Comparison of ENCODE assay signal across 26 mouse cellular contexts in the genomic region with DNA sequence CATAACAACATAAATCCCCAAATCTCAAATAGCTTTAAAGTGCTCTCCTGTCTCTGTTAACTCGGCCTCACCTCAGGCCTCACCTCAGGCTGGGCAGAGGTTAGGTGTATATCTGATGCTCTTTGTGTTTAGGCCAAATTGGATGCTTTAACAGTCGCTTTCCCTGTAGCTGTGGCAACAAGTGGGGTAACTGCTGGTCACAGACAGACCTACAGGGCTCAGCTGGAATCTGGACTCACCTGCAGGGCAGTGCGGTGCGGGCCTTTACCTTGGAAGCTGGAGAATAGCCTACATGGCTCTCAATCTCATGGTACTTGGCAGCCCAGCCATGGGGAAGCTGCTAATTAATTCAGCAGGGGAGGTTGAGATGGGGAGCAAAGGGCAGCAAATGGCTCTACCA. TPM values are rescaled to one million over a fixed set of nuclear protein-coding genes. Genes with fewer than 3 reads are reported as not detected.
"Had no signal": no experiment of that assay in that cellular context is flagged by ENCODE, and none has a peak within 500 bp of the region (broad histone marks: within the 10 kb centered on the region; RNA-seq: fewer than 3 reads in every experiment).

No protein-coding gene starts in this region.

- H3K36me3 ChIP-seq: heart, embryonic 15.5 days; hindbrain, embryonic 10.5 days; hindbrain, embryonic 12.5 days; liver, embryonic 13.5 days; liver, embryonic 15.5 days had no signal

- DNase-seq: gastrocnemius, adult 2 months; gastrocnemius, postnatal 10 days; gastrocnemius, postnatal 25 days; heart, adult 2 months; heart, postnatal 14 days; heart, postnatal 36 days; kidney, adult 18-20 months; kidney, adult 8-10 months; kidney, postnatal 14 days; kidney, postnatal 36 days; layer of hippocampus, adult 9-11 months; layer of hippocampus, postnatal 36 days; left cerebral cortex, postnatal 4 days; liver; liver, embryonic 13.5 days had no signal

- H3K4me1 ChIP-seq: intestine, embryonic 15.5 days; liver, embryonic 13.5 days; liver, embryonic 15.5 days had no signal

- H3K27me3 ChIP-seq: heart, embryonic 13.5 days; heart, embryonic 15.5 days; hindbrain, embryonic 12.5 days; intestine, embryonic 15.5 days; liver, embryonic 13.5 days; liver, embryonic 15.5 days had no signal

- H3K4me2 ChIP-seq: heart, embryonic 11.5 days; heart, embryonic 13.5 days; heart, embryonic 15.5 days; hindbrain, embryonic 12.5 days; hindbrain, embryonic 14.5 days; intestine, embryonic 15.5 days; liver, embryonic 13.5 days; liver, embryonic 15.5 days had no signal

- ATAC-seq: hindbrain, embryonic 16.5 days; inflammation-experienced regulatory T-cells, adult 6 months; intestine, embryonic 15.5 days; intestine, postnatal 0 days had no signal

- H3K9me3 ChIP-seq: heart, embryonic 13.5 days; heart, embryonic 15.5 days; hindbrain, embryonic 10.5 days; hindbrain, embryonic 12.5 days; intestine, embryonic 15.5 days; liver, embryonic 13.5 days; liver, embryonic 15.5 days had no signal

- H3K4me3 ChIP-seq: gastrocnemius, adult 2 months; heart, adult 2 months; heart, embryonic 13.5 days; heart, embryonic 15.5 days; hindbrain, embryonic 10.5 days; hindbrain, embryonic 12.5 days; intestine, embryonic 15.5 days; liver, embryonic 13.5 days; liver, embryonic 15.5 days had no signal

- H3K9ac ChIP-seq: heart, embryonic 13.5 days; heart, embryonic 15.5 days; hindbrain, embryonic 12.5 days; hindbrain, embryonic 14.5 days; intestine, embryonic 15.5 days; liver, embryonic 13.5 days; liver, embryonic 15.5 days had no signal

- H3K27ac ChIP-seq: gastrocnemius, adult 2 months; heart, adult 2 months; heart, embryonic 13.5 days; heart, embryonic 15.5 days; hindbrain, embryonic 10.5 days; hindbrain, embryonic 12.5 days; hindbrain, embryonic 14.5 days; intestine, embryonic 15.5 days; liver, embryonic 13.5 days; liver, embryonic 15.5 days had no signal

RNA-seq across cellular contexts. Expression of a gene that starts 25.0 kb away (rescaled TPM):
- total RNA-seq: heart, adult 2 months; heart, postnatal 36 days; layer of hippocampus, postnatal 36 days had no signal
- polyA plus RNA-seq: inflammation-experienced regulatory T-cells, adult 6 months had no signal
